28 mouse cellular contexts compared by ENCODE assay signal in the genomic region with DNA sequence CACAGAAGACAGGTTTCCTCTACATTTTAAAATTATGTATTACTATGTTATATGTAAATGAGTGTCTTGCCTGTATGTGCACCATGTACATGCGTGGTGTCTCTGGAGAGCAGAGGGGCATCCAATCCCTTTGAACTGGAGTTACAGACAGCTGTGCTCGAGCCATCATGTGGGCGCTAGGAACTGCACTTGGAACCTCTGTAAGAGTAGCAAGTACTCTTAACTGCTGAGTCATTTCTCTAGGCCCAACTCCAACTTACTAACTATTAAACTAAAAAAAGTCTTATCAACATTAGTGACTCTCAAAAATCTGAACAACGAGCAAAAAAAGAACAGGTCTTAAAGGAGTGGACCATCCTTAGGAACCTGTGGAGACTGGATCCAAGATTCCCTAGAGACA.
DNase-seq lines count a peak whose midpoint lies in the region; ATAC-seq and TF ChIP-seq lines count a peak whose summit lies in the region.
"Had no signal": no experiment of that assay in that cellular context is flagged by ENCODE, and none has a peak within 500 bp of the region (broad histone marks: within the 10 kb centered on the region; RNA-seq: fewer than 3 reads in every experiment).

No protein-coding gene starts in this region.

- 46% methylated on average over 4 of the region's 4 CpGs for WGBS in heart, adult 2 months
- 89% methylated on average over 4 of the region's 4 CpGs for WGBS in heart, embryonic 12.5 days
- WGBS in hindbrain, embryonic 11.5 days, result 94% methylated on average over 4 of the region's 4 CpGs

- intact Hi-C loops in heart, adult 2 months (cut with DNase I), result loop anchor here (5.0 kb wide), 1 partner anchor 64 kb away; no protein-coding TSS in a partner anchor

- no peak for DNase-seq in heart, adult 2 months
- peak; percentile 41 for DNase-seq in lung, postnatal 36 days
- DNase-seq in lung, postnatal 14 days, result no peak
- DNase-seq in c-Kit-positive CD71-positive TER-119-positive erythroid progenitor cells, embryonic 14.5 days (ENCODE audit: low spot score), result peak; percentile 32
- no peak for DNase-seq in hindbrain, embryonic 11.5 days (ENCODE audit: low spot score)
- DNase-seq in embryo, embryonic 10.5 days (ENCODE audit: low spot score), result no peak
- DNase-seq: adrenal gland, postnatal 36 days; B cell, adult 2 months; cerebellum, adult 2 months; cerebellum, postnatal 25 days; gastrocnemius, postnatal 10 days; liver, postnatal 0 days; retina, postnatal 1 day; right cerebral cortex, postnatal 4 days; thymus, postnatal 14 days had no signal

- H3K4me3 ChIP-seq in heart, adult 2 months, result no peak overlapping the region
- H3K4me3 ChIP-seq in heart, embryonic 12.5 days, result no peak overlapping the region
- no peak overlapping the region for H3K4me3 ChIP-seq in hindbrain, embryonic 11.5 days (ENCODE audit: low read depth, low read length)
- H3K4me3 ChIP-seq: forebrain, embryonic 15.5 days; heart, embryonic 15.5 days; kidney, embryonic 15.5 days; limb, embryonic 12.5 days; megakaryocyte, embryonic 14.5 days; midbrain, embryonic 15.5 days; neural tube, embryonic 12.5 days had no signal

- H3K4me1 ChIP-seq in heart, adult 2 months (ENCODE audit: control insufficient read depth, insufficient read depth, low read length), result peaks cover 15% of the 10 kb centered on the region
- H3K4me1 ChIP-seq in heart, embryonic 12.5 days (replicated peaks), result peaks cover 22% of the 10 kb centered on the region
- no peaks in the 10 kb centered on the region for H3K4me1 ChIP-seq in hindbrain, embryonic 11.5 days (replicated peaks; ENCODE audit: control insufficient read depth, insufficient read depth, low read length)
- H3K4me1 ChIP-seq: midbrain, embryonic 15.5 days; neural tube, embryonic 12.5 days had no signal

- H3K4me2 ChIP-seq in heart, embryonic 12.5 days, result no peak overlapping the region
- H3K4me2 ChIP-seq in hindbrain, embryonic 11.5 days (replicated peaks; ENCODE audit: low read depth, low read length), result no peak overlapping the region
- H3K4me2 ChIP-seq: forebrain, embryonic 15.5 days; heart, embryonic 15.5 days; kidney, embryonic 15.5 days; limb, embryonic 12.5 days; midbrain, embryonic 15.5 days; neural tube, embryonic 12.5 days had no signal

- H3K9ac ChIP-seq in heart, adult 2 months (ENCODE audit: low read depth, low read length), result no peak overlapping the region
- H3K9ac ChIP-seq in heart, embryonic 12.5 days, result no peak overlapping the region
- H3K9ac ChIP-seq in hindbrain, embryonic 11.5 days (ENCODE audit: low read depth, low read length), result no peak overlapping the region
- H3K9ac ChIP-seq: forebrain, embryonic 15.5 days; heart, embryonic 15.5 days; kidney, embryonic 15.5 days; limb, embryonic 12.5 days; liver, postnatal 0 days; midbrain, embryonic 15.5 days; neural tube, embryonic 12.5 days had no signal

- TF ChIP-seq EP300 in heart, adult 2 months (IDR thresholded peaks at IDR 0.05; ENCODE audit: insufficient read depth, low read depth, low read length), result no peak

- no peak for TF ChIP-seq CTCF in heart, adult 2 months (IDR thresholded peaks at IDR 0.05)

- H3K27me3 ChIP-seq in heart, adult 2 months (ENCODE audit: control insufficient read depth, insufficient read depth, low read length), result no peaks in the 10 kb centered on the region
- H3K27me3 ChIP-seq in heart, embryonic 12.5 days (replicated peaks), result no peaks in the 10 kb centered on the region
- H3K27me3 ChIP-seq in hindbrain, embryonic 11.5 days (ENCODE audit: control insufficient read depth, insufficient read depth, low read length), result no peaks in the 10 kb centered on the region
- H3K27me3 ChIP-seq: CH12.LX; forebrain, embryonic 15.5 days; heart, embryonic 15.5 days; kidney, embryonic 15.5 days; limb, embryonic 12.5 days; megakaryocyte, embryonic 14.5 days; midbrain, embryonic 15.5 days; neural tube, embryonic 12.5 days had no signal

- no peaks in the 10 kb centered on the region for H3K9me3 ChIP-seq in heart, embryonic 12.5 days (replicated peaks)
- H3K9me3 ChIP-seq in hindbrain, embryonic 11.5 days (ENCODE audit: control insufficient read depth, low read length), result no peaks in the 10 kb centered on the region
- H3K9me3 ChIP-seq: forebrain, embryonic 15.5 days; G1E; heart, embryonic 15.5 days; kidney, embryonic 15.5 days; limb, embryonic 12.5 days; megakaryocyte, embryonic 14.5 days; midbrain, embryonic 15.5 days; neural tube, embryonic 12.5 days had no signal

- ATAC-seq in heart, embryonic 12.5 days (ENCODE audit: insufficient number of reproducible peaks, low FRiP score), result no peak
- ATAC-seq in hindbrain, embryonic 11.5 days (ENCODE audit: low FRiP score), result no peak
- ATAC-seq: forebrain, embryonic 15.5 days; hindbrain, postnatal 0 days; intestine, embryonic 16.5 days; liver, postnatal 0 days; lung, postnatal 0 days; midbrain, embryonic 15.5 days had no signal

- peaks cover 17% of the 10 kb centered on the region for H3K36me3 ChIP-seq in heart, adult 2 months (ENCODE audit: control insufficient read depth, insufficient read depth, low read length)
- peaks cover 2% of the 10 kb centered on the region; the same call in 1 of the 2 replicates for H3K36me3 ChIP-seq in heart, embryonic 12.5 days
- H3K36me3 ChIP-seq in hindbrain, embryonic 11.5 days (ENCODE audit: control insufficient read depth, insufficient read depth, low read length), result no peaks in the 10 kb centered on the region
- H3K36me3 ChIP-seq: forebrain, embryonic 15.5 days; heart, embryonic 15.5 days; midbrain, embryonic 15.5 days had no signal

- TF ChIP-seq POLR2A in heart, adult 2 months (IDR thresholded peaks at IDR 0.05; ENCODE audit: insufficient read depth, low read depth, low read length), result no peak

- H3K27ac ChIP-seq in heart, adult 2 months, result peak overlapping the region; percentile 21
- H3K27ac ChIP-seq in heart, embryonic 12.5 days (ENCODE audit: poor library complexity, severe bottlenecking), result no peak overlapping the region
- no peak overlapping the region for H3K27ac ChIP-seq in hindbrain, embryonic 11.5 days (ENCODE audit: low read depth, low read length)
- H3K27ac ChIP-seq: forebrain, embryonic 15.5 days; heart, embryonic 15.5 days; hindbrain, postnatal 0 days; kidney, embryonic 15.5 days; limb, embryonic 12.5 days; midbrain, embryonic 15.5 days; neural tube, embryonic 12.5 days had no signal

- peaks cover 7% of the 10 kb centered on the region for H3K79me2 ChIP-seq in heart, adult 2 months (replicated peaks; ENCODE audit: control insufficient read depth, insufficient read depth, low read length)

Comparison
In these comparisons a context has a peak if more than half of its experiments do, and no peak if none do; other contexts are left out.
1. DNase-seq: peak in lung, postnatal 36 days (single experiment) and c-Kit-positive CD71-positive TER-119-positive erythroid progenitor cells, embryonic 14.5 days (single experiment); none in heart, adult 2 months (0 of 2), lung, postnatal 14 days (single experiment), hindbrain, embryonic 11.5 days (single experiment) and embryo, embryonic 10.5 days (single experiment).